ENCODE assay signal across 9 mouse cellular contexts in genomic region chr1:36921614-36922393, GRCm38 (mm10). TPM values are rescaled to one million over a fixed set of nuclear protein-coding genes. Genes with fewer than 3 reads are reported as not detected.
DNase-seq lines count a peak whose midpoint lies in the region; ATAC-seq and TF ChIP-seq lines count a peak whose summit lies in the region.
"Had no signal": no experiment of that assay in that cellular context is flagged by ENCODE, and none has a peak within 500 bp of the region (broad histone marks: within the 10 kb centered on the region; RNA-seq: fewer than 3 reads in every experiment).

No protein-coding gene starts in this region.

- H3K36me3 ChIP-seq in heart, adult 2 months (ENCODE audit: control insufficient read depth, insufficient read depth, low read length) = peaks cover 26% of the 10 kb centered on the region
- no peaks in the 10 kb centered on the region for H3K36me3 ChIP-seq in hindbrain, postnatal 0 days (ENCODE audit: insufficient read depth, low read length)

- H3K79me2 ChIP-seq in heart, adult 2 months (replicated peaks; ENCODE audit: control insufficient read depth, insufficient read depth, low read length) = peaks cover 7% of the 10 kb centered on the region

- no peak for TF ChIP-seq CTCF in heart, adult 2 months (IDR thresholded peaks at IDR 0.05)
- no peak for TF ChIP-seq CTCF in hindbrain, postnatal 0 days (IDR thresholded peaks at IDR 0.05; ENCODE audit: low read depth)

- 60% methylated on average over 15 of the region's 15 CpGs for WGBS in heart, adult 2 months
- WGBS in hindbrain, postnatal 0 days = 48% methylated on average over 15 of the region's 15 CpGs

- peaks cover 42% of the 10 kb centered on the region for H3K4me1 ChIP-seq in heart, adult 2 months (ENCODE audit: control insufficient read depth, insufficient read depth, low read length)
- peaks cover 25% of the 10 kb centered on the region; the same call in 1 of the 2 replicates for H3K4me1 ChIP-seq in hindbrain, postnatal 0 days (ENCODE audit: insufficient read depth, low read length)

- no peak overlapping the region for H3K4me3 ChIP-seq in heart, adult 2 months
- no peak overlapping the region for H3K4me3 ChIP-seq in hindbrain, postnatal 0 days (ENCODE audit: low read length)

- intact Hi-C loops in heart, adult 2 months (cut with DNase I) = loop anchor here (2.0 kb wide), 2 partner anchors 17 to 61 kb away; no protein-coding TSS in a partner anchor
- intact Hi-C loops in heart, postnatal 25 days (cut with DNase I) = loop anchor here (2.0 to 5.0 kb wide), 2 partner anchors 13 to 35 kb away; no protein-coding TSS in a partner anchor

- peak overlapping the region; percentile 81 for H3K27ac ChIP-seq in heart, adult 2 months
- H3K27ac ChIP-seq in hindbrain, postnatal 0 days = no peak overlapping the region

- no peak for DNase-seq in heart, adult 2 months
- no peak for DNase-seq in heart, postnatal 25 days (ENCODE audit: low spot score)
- peak; percentile 36 for DNase-seq in CD4-positive helper T cell, adult 2 months (ENCODE audit: low read depth, low spot score)
- DNase-seq in hindbrain, postnatal 0 days (ENCODE audit: low spot score) = peak; percentile 18
- peak; percentile 54 for DNase-seq in naive thymus-derived CD4-positive, alpha-beta T cell, adult 2 months (ENCODE audit: low read depth)
- no peak for DNase-seq in left cerebral cortex, adult 8-10 months (ENCODE audit: low spot score in 2 of 2)
- DNase-seq in lung, postnatal 14 days = no peak
- DNase-seq in adipocyte (ENCODE audit: low spot score) = no peak
- DNase-seq: left cerebral cortex, postnatal 4 days had no signal

- no peak overlapping the region for H3K9ac ChIP-seq in heart, adult 2 months (ENCODE audit: low read depth, low read length)
- H3K9ac ChIP-seq in hindbrain, postnatal 0 days (replicated peaks; ENCODE audit: low read length) = no peak overlapping the region

- TF ChIP-seq POLR2A in heart, adult 2 months (IDR thresholded peaks at IDR 0.05; ENCODE audit: insufficient read depth, low read depth, low read length) = no peak

- ATAC-seq in hindbrain, postnatal 0 days = no peak

- no peaks in the 10 kb centered on the region for H3K27me3 ChIP-seq in heart, adult 2 months (ENCODE audit: control insufficient read depth, insufficient read depth, low read length)
- no peaks in the 10 kb centered on the region for H3K27me3 ChIP-seq in hindbrain, postnatal 0 days (ENCODE audit: insufficient read depth, low read length)

- no peak for TF ChIP-seq EP300 in heart, adult 2 months (IDR thresholded peaks at IDR 0.05; ENCODE audit: insufficient read depth, low read depth, low read length)

- no peaks in the 10 kb centered on the region for H3K9me3 ChIP-seq in hindbrain, postnatal 0 days (ENCODE audit: low read length)

- no peak overlapping the region for H3K4me2 ChIP-seq in hindbrain, postnatal 0 days (ENCODE audit: low read depth, low read length)

RNA-seq across cellular contexts. Expression of gene Tmem131, which starts 21.7 kb away (rescaled TPM):
- total RNA-seq in heart, adult 2 months (2021) = 10 to 100 TPM; 28.1 to 30.0 TPM
- polyA plus RNA-seq in heart, adult 2 months (2012; rRNA removed) = 13.0 and 17.0 TPM in 2 replicates
- 10 to 100 TPM; 30.7 to 33.5 TPM for total RNA-seq in heart, postnatal 25 days (2021)
- total RNA-seq in hindbrain, postnatal 0 days (2014; rRNA removed) = 21.5 and 22.9 TPM in 2 replicates
- polyA plus RNA-seq in hindbrain, postnatal 0 days (2015; fragmentation: Nextera tagmentation; extraction: Ambion mirVana) = 8.0 and 8.9 TPM in 2 replicates
- total RNA-seq in left cerebral cortex, adult 8-10 months (2022) = 10 to 100 TPM; 45.8 to 54.3 (median 53.0) TPM

Comparison
In these comparisons a context has a peak if more than half of its experiments do, and no peak if none do; other contexts are left out.
1. DNase-seq: peak in CD4-positive helper T cell, adult 2 months (single experiment), hindbrain, postnatal 0 days (single experiment) and naive thymus-derived CD4-positive, alpha-beta T cell, adult 2 months (single experiment); none in heart, adult 2 months (0 of 2), heart, postnatal 25 days (single experiment), left cerebral cortex, adult 8-10 months (0 of 2), lung, postnatal 14 days (single experiment) and adipocyte (single experiment).